Mouse (Mus musculus): ENCODE measurements around the gene Mogat2.

The Mogat2 gene

DNA sequence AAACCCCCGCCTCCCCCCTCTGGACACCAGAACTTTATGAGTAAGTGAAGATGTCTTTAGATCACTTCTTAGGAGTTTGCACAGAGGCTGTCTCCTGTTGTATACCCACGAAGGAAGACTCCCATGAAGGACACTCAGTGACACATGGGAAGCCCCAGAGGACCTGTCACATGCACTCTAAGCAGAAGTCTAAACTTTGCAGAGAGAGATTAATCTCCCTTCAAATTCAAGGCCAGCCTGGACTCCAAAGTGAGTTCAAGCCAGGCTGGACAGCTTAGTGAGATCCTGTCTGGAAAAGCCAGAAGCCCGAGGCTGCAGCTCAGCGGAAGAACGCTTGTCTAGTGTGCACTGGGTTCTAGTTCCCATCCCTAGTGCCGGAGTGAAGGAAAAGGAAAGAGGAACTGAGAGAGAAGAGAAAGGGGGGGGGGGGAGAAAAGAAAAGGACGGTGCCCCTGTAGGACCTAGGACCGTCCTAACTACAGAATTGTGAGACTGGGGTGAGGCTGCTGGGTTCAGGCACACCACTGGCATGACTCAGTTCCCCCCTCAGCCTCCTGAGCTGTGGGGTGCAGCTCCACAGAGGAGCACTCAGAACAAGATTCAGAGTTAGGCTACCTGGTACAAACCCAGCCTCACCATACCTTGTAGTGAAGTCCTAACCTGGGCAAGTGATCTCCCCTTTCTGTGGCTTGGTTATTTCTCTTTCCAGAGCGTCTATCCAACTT, 38.8 kb downstream of the Mogat2 start:
- no peak for DNase-seq (ENCODE audit: low read depth in 2 of 2, low spot score in 2 of 2)

DNA sequence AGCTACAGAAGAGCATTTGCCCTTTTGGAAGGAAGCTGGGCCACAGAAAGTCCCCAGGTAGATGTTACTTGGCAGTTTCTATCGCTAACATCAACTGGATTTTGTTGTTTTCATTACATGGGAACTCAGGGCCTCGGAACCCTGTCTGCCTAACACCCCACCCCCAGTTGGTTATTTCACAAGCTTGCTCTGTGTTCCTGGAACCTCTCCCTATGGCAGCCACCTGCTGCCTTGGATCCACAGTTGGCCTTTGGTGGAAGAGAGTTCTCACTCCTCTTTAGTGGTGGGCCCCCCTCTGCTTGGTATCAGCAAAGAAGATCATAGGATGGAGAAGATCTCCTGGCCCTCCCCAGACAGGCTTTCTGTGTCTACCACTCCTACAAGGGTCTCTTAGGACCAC, 39.6 kb downstream of the Mogat2 start:
- DNase-seq (ENCODE audit: low read depth in 2 of 2, low spot score in 2 of 2), result no peak

DNA sequence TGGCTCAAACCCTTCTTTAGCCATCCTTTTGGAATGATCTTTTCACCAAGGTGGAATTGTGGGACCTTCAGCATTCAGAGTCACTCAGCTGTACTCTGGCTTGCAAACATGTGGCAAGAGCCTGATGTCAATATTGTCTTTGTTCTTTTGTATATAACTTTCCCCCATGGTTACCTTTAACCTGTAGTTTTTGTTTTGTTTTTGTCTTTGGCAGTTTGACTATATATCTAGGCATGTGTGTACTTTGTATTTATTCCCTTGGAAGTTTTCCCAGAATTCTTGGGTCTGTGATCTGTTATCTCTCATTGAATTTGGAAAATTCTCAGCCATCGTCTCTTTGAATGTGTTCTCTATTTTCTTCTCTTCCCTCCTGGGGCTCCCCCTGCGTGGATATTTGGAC, 43.9 kb downstream of the Mogat2 start:
- DNase-seq (ENCODE audit: low read depth in 2 of 2, low spot score in 2 of 2), result no peak

DNA sequence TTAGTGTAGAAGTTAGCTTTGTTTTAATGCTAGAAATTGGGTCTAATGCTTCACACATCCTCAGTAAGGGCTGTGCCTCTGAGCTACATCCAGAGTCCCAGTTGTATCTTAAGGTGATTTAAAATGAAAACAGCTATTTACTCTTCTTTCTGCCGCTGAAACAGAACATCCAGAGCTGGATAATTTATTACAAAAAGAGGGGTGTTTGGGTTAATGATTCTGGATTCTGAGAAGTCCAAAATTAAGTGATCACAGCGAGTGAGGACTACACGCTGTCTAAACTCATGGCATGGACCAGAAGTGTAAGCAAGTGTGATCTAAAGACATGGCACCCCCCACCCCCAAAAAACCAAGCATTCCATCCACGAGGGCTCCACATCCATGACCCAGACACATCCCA, 44.5 kb downstream of the Mogat2 start:
- no peak for DNase-seq (ENCODE audit: low read depth in 2 of 2, low spot score in 2 of 2)

DNA sequence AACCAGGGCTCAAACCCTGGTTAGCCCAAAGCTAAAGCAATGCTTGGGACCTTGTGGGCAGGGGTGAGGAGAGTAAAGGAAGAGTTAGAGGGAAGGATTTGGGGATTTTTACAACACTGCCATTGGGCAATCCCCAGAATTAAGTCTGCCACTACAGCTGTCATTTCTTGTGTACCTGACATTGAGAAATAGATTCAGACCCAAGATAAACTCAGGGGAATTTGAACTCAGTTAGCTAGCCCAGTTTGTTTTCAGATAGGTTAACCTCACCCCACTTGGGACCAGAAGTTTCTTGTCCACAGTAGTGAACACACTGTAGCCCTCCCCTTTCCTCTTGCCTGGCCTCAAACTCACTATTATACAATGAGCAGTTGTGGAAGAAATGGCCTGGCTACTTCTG, 47.0 kb downstream of the Mogat2 start:
- DNase-seq (ENCODE audit: low read depth in 2 of 2, low spot score in 2 of 2), result no peak

DNA sequence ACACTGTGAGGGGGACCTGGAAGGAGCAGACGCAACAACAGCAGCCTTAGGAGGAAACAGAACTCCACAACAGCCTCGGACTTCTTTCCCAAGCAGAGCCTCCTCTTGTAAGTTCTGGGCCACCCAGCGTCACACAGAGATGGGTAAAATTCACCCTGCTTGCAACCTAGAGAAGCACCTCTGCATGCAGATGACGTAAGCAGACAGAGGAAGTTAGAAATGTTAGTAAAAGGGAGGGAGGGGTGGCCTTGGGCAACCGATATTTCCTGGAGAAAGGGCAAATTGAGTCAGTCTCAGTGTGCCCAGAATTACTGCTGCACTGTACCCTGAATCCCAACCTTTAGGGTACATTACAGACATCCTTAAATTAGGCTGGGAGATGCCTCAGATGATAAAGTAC, 48.5 kb downstream of the Mogat2 start:
- no peak for DNase-seq (ENCODE audit: low read depth in 2 of 2, low spot score in 2 of 2)

DNA sequence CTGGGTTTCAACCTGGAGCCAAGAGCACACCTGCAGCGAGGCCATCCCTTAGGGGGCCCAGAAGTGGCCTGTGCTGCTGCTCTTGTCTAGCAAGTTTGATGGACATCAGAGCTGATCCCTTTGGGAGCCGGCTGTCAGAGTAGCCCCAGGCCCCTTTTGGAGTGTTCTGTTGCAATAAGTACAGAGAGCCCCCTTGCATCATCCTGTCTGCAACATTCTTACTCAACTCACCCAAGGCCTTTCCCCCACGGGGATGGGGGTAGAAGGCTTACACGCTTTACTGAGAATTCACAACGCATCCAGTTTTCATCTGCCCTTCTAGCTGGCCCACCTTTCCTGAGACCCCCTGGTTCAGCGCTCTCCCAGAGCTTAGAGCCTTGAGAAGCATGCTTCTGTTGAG, 49.8 kb downstream of the Mogat2 start:
- no peak for DNase-seq (ENCODE audit: low read depth in 2 of 2, low spot score in 2 of 2)

DNA sequence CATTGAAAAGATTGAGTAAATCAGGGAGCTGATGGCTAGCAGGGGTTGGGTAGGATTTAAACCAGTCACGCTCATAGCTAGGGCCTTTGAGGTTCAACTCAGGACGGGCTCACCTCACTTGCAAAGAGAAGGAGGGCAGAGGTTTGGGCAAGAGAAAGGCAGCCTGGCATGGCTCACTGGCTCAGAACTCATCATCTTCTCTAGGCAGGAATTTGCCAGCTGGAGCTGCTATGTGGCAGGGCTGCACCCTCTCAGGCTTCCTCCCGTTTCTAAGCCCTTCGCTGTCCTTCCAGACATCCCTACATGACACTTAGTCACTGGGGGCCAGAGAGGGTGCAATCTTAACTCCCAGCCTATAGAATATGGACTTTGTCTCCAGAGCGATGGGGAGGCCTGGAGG, 51.0 kb downstream of the Mogat2 start:
- no peak for DNase-seq (ENCODE audit: low read depth in 2 of 2, low spot score in 2 of 2)

DNA sequence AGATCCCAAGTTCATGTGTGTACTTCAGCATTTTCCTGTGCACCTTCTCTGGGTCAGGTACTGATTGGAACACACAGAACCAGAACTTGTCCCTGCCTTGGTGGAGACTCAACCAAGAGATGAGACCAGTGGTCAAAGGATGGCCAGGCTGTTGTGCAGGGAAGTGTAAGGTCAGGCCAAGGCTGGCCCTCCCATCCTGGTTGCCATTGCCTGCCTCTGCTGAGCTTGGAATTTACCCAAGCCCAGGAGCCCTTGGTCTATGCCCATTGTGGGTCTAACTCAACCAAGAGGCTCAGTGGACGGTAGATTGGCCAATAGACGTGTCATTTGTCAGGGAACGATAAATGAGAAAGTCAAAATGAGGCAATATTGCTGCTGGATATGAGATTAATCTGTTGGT, 53.0 kb downstream of the Mogat2 start:
- no peak for DNase-seq (ENCODE audit: low read depth in 2 of 2, low spot score in 2 of 2)

DNA sequence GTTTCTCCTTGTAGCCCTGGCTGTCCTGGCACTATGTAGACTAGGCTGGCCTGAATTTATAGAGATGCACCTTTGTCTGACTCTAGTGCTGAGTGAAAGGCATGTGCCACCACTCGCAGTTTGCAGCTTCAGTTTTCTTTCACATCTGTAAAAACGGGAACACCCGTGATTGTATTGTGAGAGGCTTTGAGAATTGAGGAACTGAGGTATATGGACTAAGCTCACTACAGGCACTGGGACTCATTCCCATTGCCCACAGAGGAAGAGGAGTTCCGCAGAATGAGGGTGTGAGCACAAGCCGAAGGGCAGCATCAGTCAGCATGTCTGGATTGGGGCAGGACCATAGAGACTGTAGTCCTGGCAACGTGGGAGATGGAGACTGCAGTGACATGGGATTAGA, 54.7 kb downstream of the Mogat2 start:
- DNase-seq (ENCODE audit: low read depth in 2 of 2, low spot score in 2 of 2), result no peak

DNA sequence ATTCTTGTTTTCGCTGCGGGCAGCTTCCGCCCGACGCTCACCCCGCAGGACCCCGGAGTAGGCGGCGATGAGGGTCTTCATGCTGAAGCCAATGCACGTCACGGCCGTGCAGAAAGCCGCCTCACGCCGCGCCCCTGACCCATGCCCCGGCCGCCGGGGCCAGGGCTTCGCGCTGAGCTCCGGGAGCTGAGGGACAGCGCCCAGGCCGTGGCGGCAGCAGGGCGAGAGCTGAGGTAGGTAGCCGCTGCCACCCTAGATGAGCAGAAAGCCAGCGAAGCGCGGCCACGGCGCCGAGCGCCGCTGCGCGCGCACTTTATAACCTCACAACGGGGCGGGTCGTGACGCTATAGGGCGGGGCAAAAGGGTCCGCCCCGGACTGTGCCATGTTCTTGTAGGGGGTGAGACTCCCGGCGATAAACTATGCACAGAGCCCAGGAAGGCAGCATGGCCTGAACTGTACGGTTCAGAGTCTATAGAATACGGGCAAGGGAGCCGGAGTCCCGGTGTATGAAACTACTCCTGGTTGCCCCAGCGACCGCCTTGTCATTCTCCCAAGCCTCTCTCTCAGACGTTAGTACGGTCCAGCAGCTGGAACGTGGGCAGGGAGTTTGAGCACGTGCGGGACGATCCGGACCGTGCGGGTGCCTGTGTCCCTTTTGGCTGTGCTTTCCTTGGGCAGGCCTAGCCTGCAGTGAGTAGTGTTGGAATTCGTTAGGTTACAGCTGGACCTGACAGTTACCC, 55.8 kb downstream of the Mogat2 start, which contains the start of gene Dgat2:
Gene Dgat2, minus strand, starts transcription at position 288 of the 741 bp plus-strand sequence.
- peak; percentile 88 to 93 for DNase-seq (ENCODE audit: low read depth in 2 of 2, low spot score in 2 of 2)

DNA sequence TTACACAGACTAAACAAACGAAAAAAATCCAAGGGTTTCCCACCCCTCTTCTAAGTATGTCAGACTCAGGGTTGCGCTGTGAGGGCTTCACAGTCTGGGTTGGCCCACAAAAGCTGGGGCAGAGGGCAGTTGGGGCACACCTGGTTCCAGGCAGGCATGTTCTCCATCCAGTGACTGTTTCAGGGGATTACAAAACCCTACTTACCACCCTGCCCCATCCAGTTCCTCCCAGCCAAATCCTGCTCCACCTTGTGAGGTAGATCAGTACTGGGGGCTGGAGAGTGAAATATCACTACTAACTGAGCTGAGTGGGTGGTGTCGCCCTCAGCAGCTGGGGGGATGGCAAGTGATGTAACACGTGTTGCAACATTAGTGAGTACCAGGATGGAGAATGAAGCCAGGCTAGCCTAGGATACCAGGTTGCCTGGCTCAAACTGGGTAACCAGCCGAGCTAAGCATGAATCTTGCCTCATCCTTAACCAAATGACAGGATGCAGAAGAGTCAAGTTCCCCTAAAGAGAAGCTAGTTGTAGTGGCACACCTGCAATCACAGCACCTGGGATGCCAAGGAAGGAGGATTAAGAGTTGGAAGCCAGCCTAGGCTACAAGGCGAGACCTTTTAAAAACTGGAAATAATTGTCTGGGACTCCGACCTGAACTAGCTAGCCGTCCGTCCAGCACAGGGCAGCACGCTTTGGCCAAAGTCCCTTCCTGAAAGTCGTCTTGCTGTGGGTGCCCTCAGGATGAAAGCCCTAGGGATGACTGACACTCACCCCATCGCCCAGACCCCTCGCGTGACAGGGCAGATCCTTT, 56.6 kb downstream of the Mogat2 start:
- peak in 1 of 2 experiments; percentile 11 for DNase-seq (ENCODE audit: low read depth in 2 of 2, low spot score in 2 of 2)

DNA sequence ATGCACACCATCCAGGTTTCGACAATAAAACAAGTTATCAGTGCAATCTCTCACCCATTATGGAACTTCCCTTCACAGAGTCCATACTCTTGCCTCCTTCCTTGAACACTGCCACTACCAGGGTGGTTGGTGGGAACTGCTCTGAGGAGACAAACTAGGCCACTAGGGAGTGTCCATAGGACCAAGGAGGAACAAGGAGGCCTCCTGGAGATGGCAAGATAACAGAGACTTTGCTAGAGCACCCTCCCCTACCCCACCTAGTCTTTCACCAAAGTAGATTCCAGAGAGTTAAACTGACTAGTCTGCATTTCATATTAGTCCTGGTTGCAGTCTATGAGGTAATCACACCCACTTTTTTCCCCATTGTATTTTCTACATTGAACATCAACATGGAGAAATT, 58.3 kb downstream of the Mogat2 start:
- no peak for DNase-seq (ENCODE audit: low read depth in 2 of 2, low spot score in 2 of 2)

DNA sequence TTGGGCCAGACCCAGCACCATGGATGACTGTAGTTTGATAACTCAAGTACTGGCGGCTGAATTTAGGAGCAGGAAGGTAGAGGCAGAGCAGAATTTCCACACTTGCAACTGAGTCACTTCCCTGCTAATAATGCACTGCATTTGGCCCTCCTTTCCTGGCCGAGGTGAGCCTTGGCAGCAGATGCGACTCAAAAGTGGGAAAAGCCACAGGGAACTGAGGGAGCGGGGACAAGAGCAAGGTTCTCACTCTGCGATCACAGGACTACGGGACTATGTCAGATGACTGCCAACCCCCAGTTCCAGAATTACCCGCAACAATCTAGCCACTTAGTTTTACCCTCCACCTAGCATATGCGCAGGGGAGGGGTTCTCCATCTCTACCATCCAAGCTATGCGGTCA, 59.1 kb downstream of the Mogat2 start:
- DNase-seq (ENCODE audit: low read depth in 2 of 2, low spot score in 2 of 2), result no peak

DNA sequence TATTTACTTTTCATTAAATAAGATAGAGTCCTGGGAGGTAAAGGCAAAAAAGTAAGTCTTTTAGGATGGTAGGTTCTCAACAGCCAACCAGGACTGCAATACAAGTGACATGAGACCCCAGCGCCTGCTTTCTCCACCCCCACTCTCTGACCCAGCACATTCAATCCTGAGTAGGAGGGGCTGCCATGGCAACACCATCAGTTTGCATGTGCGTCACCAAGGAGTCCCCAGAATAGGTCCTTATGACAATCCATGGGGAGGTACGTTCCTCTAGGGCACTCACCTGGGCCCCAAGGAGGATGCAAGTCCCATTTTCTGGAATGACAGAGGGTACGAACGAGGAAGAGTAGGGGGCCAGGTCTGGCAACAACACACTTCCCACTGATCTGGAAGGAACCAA, 61.0 kb downstream of the Mogat2 start:
- no peak for DNase-seq (ENCODE audit: low read depth in 2 of 2, low spot score in 2 of 2)

DNA sequence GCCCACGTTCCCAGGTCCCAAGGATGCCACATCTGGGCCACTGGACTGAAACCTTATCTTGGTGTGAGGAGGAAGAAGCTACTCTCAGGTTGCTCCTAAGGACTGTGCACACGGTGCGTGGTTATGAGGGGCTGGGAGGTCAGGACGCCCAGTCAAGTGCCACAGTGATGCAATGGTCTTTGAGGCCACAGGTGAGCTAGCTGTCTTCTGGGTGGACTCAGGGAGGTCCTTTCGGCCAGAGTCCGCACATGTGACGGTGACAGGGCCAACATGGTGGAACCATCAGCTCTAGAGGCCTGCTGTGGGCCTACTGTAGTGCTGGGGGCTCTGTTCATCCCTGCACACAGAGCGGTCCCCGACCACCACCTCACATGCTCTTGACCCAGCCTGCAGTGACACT, 62.8 kb downstream of the Mogat2 start:
- DNase-seq (ENCODE audit: low read depth in 2 of 2, low spot score in 2 of 2), result no peak

DNA sequence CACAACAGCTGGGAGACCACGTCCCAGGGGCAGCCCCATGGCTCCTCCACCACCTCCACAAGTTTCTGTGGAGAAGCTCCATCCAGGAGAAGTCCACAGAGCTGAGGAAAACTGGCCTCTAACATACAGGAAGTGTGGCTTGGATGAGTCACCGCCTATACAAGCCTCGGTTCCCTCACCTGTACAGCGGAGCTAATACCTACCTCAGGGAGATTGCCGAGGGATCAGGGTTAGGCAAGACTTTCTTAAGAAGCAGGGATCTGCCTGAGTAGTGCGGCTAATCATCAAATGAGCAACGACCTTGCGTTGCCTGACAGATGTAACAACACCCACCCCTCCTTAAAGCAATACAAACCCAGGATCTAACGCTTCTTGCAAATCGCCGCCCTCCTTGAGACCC, 63.3 kb downstream of the Mogat2 start:
- DNase-seq (ENCODE audit: low read depth in 2 of 2, low spot score in 2 of 2), result no peak

DNA sequence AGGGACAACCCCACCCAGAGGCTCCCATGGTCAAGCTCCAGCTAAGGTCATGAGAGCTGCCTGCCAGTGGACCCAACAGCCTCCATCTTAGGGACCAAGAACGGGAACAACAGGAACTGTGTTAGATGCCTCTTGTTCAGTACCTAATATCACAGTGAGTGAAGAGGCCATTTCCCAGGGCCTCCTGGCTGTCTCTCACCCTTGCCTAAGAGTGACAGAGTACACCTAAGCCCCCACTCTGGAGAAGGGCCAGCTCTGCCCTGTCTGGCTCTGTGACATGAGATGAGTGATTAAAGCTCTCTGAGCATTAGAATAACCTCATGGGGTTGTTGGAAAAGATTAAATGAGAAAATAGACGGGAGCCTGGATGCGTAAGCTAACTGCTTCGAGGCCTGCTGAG, 64.4 kb downstream of the Mogat2 start:
- DNase-seq (ENCODE audit: low read depth in 2 of 2, low spot score in 2 of 2), result no peak

DNA sequence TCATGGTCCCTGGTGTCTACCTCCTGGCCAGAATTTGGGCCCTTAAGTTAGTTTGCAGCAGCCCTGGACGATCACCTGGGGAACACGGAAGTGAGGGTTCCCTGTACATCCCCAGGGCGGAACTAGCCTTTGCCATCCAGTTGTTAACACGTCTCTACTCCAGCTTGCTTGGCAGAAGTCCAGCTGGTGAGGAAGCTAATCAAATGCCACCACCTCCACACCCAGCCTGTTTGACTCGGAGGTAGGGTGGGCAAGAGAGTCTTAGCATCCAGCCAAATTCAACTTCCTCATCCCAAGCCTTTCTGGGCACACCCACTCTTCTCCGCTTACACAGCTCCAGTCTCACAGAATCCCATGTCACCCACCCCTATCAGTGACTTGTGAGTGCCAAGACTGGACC, 65.5 kb downstream of the Mogat2 start:
- no peak for DNase-seq (ENCODE audit: low read depth in 2 of 2, low spot score in 2 of 2)

DNA sequence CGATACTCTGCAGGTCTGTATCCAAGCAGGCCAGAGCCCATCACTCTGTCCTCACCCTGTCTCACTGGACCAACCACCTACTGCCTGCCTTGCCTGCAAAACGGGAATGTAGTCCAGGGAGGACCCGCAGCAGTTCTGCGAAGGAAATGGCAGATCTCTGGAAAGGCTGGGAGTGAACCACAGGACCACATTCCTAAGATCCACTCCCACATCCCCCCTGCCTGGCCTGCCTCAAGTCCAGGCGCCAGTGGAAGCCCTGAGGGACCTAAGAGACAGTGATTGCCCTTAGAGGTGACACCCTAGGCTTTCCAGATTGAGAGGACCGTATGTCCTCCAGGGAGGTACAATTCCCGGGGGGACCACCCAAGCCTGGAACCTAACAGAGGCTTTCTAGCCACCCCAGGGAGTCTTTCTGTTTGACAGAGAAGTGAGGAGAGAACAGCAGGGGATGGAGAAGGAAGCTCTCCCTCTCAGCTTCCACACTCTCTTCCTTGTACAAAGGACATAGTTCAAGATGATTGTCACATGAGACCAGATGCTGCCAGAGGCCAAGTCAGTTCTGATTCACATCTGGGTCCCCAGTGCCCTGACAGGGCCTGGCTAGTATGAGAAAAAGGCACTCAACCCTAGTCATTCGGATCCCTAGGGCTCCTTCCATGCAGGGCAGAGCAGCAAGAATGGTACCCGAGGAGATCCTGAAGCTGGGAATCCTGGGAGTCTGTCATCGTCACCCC, 66.5 kb downstream of the Mogat2 start:
- DNase-seq (ENCODE audit: low read depth in 2 of 2, low spot score in 2 of 2), result no peak

DNA sequence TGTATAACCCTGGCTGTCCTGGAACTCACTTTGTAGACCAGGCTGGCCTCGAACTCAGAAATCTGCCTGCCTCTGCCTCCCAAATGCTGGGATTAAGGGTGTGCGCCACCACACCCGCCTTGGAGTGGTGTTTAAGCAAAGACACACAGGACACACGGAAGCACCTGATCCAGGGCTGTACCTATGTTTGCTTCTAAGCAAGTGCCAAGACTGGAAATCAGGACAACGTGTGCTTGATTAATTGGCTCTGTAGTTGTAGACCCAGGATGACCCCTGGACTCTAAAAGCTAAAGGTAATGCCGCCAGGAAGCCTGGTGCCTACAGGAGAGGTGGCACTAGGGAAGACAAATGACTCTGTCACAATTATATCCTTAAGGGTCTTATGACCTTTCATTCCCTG, 67.9 kb downstream of the Mogat2 start:
- DNase-seq (ENCODE audit: low read depth in 2 of 2, low spot score in 2 of 2), result no peak

All from CD8-positive naive resting alpha-beta T cell, adult 2 months (primary cell).